Mouse (Mus musculus) lung, postnatal 0 days (tissue): ENCODE measurements around the gene Fuz.

ENCODE experiments used
- CTCF ChIP-seq: IDR thresholded peaks from 2 replicates; pipeline ENCODE4 v1.5.1; 2016; ENCODE audit warnings: antibody characterized with exemption, mild to moderate bottlenecking
- EP300 ChIP-seq: IDR thresholded peaks from 2 replicates; pipeline ENCODE4 v1.6.1; 2016; ENCODE audit warnings: antibody characterized with exemption, mild to moderate bottlenecking, control low read depth

GRCm38 (mm10) chr7:44898607-44899006, 2.7 kb downstream of the Fuz start:
- TF ChIP-seq CTCF: peak; percentile 61
- TF ChIP-seq EP300: no peak
